Mouse (Mus musculus): ENCODE results near the gene Bmp8b. TPM values are rescaled to one million over a fixed set of nuclear protein-coding genes. Genes with fewer than 3 reads are reported as not detected.

Gene Bmp8b
- not detected for polyA plus RNA-seq (2017; shearing (Covaris generic))

GRCm38 (mm10) chr4:123104651-123105450 lies at the start of gene Bmp8b:
Gene Bmp8b (plus strand): TSS chr4:123105165.

GRCm38 (mm10) chr4:123116011-123116410 lies 11.0 kb downstream of the Bmp8b start, which contains the start of gene Oxct2b:
Gene Oxct2b (plus strand): TSS chr4:123116266.

GRCm38 (mm10) chr4:123139513-123140154 lies 34.7 kb downstream of the Bmp8b start, which contains the start of gene Ppie:
Gene Ppie (minus strand): TSS chr4:123139951.

Other genes starting within 250 kb of the Bmp8b start
- gene Cap1, start 219.1 kb upstream of the Bmp8b start, polyA plus RNA-seq (2017; shearing (Covaris generic)) = 84.7 TPM
- gene Mfsd2a, start 144.0 kb upstream of the Bmp8b start, polyA plus RNA-seq (2017; shearing (Covaris generic)) = 5.4 TPM
- gene Mycl, start 109.5 kb upstream of the Bmp8b start, polyA plus RNA-seq (2017; shearing (Covaris generic)) = 0.56 TPM
- 22.5 TPM for gene Trit1, start 88.6 kb upstream of the Bmp8b start, polyA plus RNA-seq (2017; shearing (Covaris generic))
- not detected for gene Oxct2b, start 11.1 kb downstream of the Bmp8b start, polyA plus RNA-seq (2017; shearing (Covaris generic))
- 73.8 TPM for gene Ppie, start 34.8 kb downstream of the Bmp8b start, polyA plus RNA-seq (2017; shearing (Covaris generic))
- 0.61 TPM for gene Hpcal4, start 78.1 kb downstream of the Bmp8b start, polyA plus RNA-seq (2017; shearing (Covaris generic))
- gene Nt5c1a, start 96.3 kb downstream of the Bmp8b start, polyA plus RNA-seq (2017; shearing (Covaris generic)) = not detected
- not detected for gene Heyl, start 128.4 kb downstream of the Bmp8b start, polyA plus RNA-seq (2017; shearing (Covaris generic))
- 7.7 TPM for gene Pabpc4, start 157.2 kb downstream of the Bmp8b start, polyA plus RNA-seq (2017; shearing (Covaris generic))
- gene Oxct2a, start 218.5 kb downstream of the Bmp8b start, polyA plus RNA-seq (2017; shearing (Covaris generic)) = not detected
- gene Bmp8a, start 238.1 kb downstream of the Bmp8b start, polyA plus RNA-seq (2017; shearing (Covaris generic)) = not detected